Mouse (Mus musculus) cerebellum, adult 2 months (tissue): ENCODE data around the gene 1700017B05Rik. TPM values are rescaled to one million over a fixed set of nuclear protein-coding genes. Genes with fewer than 3 reads are reported as not detected.

Source experiments
- DNase-seq, 2 experiments: peaks; one replicate each; pipeline ENCODE4 v3.0.0; 2021
- H3K27ac ChIP-seq: fragments of 200-500 bp; 2 replicates; pipeline ENCODE4 v1.5.1; 2012; ENCODE audit warnings: low read length, control low read depth, inconsistent platforms; ENCODE audit not compliant: insufficient read depth
- H3K27me3 ChIP-seq: fragments of 200-500 bp; 2 replicates; pipeline ENCODE4 v1.6.1; 2012; ENCODE audit warnings: inconsistent platforms, mild to moderate bottlenecking, low read length, moderate library complexity; ENCODE audit not compliant: control insufficient read depth, insufficient read depth
- H3K4me1 ChIP-seq: fragments of 200-500 bp; 2 replicates; pipeline ENCODE4 v1.6.1; 2011; ENCODE audit warnings: low read length; ENCODE audit not compliant: control insufficient read depth, insufficient read depth
- H3K4me3 ChIP-seq: fragments of 200-500 bp; replicated peaks from 2 replicates; pipeline ENCODE3; 2011; ENCODE audit warnings: mild to moderate bottlenecking, low read depth, low read length, control low read depth; ENCODE audit not compliant: insufficient read depth
- CTCF ChIP-seq: fragments of 200-500 bp; IDR thresholded peaks from 2 replicates; pipeline ENCODE4 v1.5.1; 2011; ENCODE audit warnings: low read depth, mild to moderate bottlenecking, control low read depth, low read length, moderate library complexity, borderline replicate concordance; ENCODE audit not compliant: insufficient read depth
- POLR2A ChIP-seq: fragments of 200-500 bp; IDR thresholded peaks from 2 replicates; pipeline ENCODE4 v1.6.1; 2011; ENCODE audit warnings: low read length, control low read depth, borderline replicate concordance; ENCODE audit not compliant: insufficient read depth
- WGBS: fragments of 180-500 bp; shearing (Covaris S2); methylation state at CpG from one replicate; pipeline ENCODE4 v1.1.7; 2018; 5-methylcytosine and 5-hydroxymethylcytosine counted together
- polyA plus RNA-seq: library from polyadenylated mRNA; depleted of rRNA; stranded (reverse); fragments of >200 nt; gene quantifications from 2 replicates; pipeline ENCODE4 v1.2.3, GENCODE M21; 2012

Gene 1700017B05Rik
- polyA plus RNA-seq, 1 experiment, result 4.9 TPM

- H3K4me3 ChIP-seq, result no peak overlapping the region
- H3K27ac ChIP-seq, result no peak overlapping the region
- TF ChIP-seq POLR2A, result no peak
- no peak for TF ChIP-seq CTCF
- H3K27me3 ChIP-seq, result no peaks in the 10 kb centered on the region
- no peaks in the 10 kb centered on the region for H3K4me1 ChIP-seq
- 10% methylated on average over 20 of the region's 20 CpGs for WGBS
- no peak for DNase-seq
Measured at GRCm38 (mm10) chr9:57281549-57281948, 19.1 kb upstream of the 1700017B05Rik start.

DNA sequence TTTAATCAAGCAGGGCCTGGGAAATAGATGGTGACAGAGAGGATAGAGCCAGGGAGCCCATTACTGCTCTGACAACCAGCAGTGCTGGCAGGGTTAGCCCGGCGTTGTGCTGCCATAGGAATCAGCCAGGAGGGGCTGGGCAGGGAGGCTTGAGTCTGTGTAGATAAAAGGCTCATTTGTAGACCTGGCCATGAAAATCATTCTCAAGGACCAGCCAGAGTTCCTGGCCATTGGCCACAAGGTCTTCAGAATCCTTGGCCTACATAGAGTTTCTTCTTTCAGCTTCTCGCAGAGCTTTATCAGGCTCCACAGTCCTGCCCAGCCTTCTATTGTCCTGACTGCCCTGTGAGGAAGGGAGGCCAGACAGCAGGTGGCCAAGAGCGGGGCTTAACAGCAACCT, 17.0 kb upstream of the 1700017B05Rik start:
- TF ChIP-seq CTCF (no peak), POLR2A (no peak)

DNA sequence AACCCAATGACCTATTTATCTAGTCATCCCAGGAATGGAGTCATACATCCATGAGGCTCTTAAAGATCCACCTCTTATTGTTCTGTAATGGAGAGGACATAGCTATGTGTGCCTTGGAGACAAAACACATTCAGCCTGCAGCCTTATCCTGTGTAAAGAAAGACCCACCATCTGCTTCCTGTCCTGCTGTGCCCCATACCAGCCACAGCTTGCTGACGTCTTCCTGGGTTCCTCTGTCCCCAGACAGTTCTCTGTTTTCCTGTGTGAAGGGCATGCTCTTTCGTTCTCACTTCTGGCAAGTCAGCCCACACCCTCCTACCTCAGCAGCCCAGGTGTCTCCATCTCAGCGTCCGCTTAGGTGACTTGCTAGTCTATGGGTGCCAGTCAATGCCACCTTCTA, 15.9 kb upstream of the 1700017B05Rik start:
- DNase-seq, result no peak
- H3K27ac ChIP-seq, result no peak overlapping the region
- WGBS, result 67% methylated on average over 4 of the region's 4 CpGs
- no peak for TF ChIP-seq POLR2A
- no peak for TF ChIP-seq CTCF
- H3K4me3 ChIP-seq, result no peak overlapping the region
- peaks cover 4% of the 10 kb centered on the region for H3K4me1 ChIP-seq
- H3K27me3 ChIP-seq, result no peaks in the 10 kb centered on the region

More for the DNA sequence above, 17.0 kb upstream of the 1700017B05Rik start:
- Histone ChIP-seq H3K27me3 (no peaks in the 10 kb centered on the region), H3K4me1 (peaks cover 4% of the 10 kb centered on the region), H3K4me3 (no peak overlapping the region), H3K27ac (no peak overlapping the region)
- WGBS, result 79% methylated on average over 4 of the region's 4 CpGs
- DNase-seq, result no peak

GRCm38 (mm10) chr9:57276311-57276710, 13.9 kb upstream of the 1700017B05Rik start:
- DNase-seq, result peak in 1 of 2 experiments; percentile 45
- no peak for TF ChIP-seq POLR2A
- no peak for TF ChIP-seq CTCF
- Histone ChIP-seq H3K4me3 (no peak overlapping the region), H3K27me3 (no peaks in the 10 kb centered on the region), H3K27ac (no peak overlapping the region), H3K4me1 (peaks cover 5% of the 10 kb centered on the region)

GRCm38 (mm10) chr9:57273805-57274494, 11.5 kb upstream of the 1700017B05Rik start:
- Histone ChIP-seq H3K27ac (no peak overlapping the region), H3K4me1 (peaks cover 19% of the 10 kb centered on the region), H3K27me3 (no peaks in the 10 kb centered on the region), H3K4me3 (no peak overlapping the region)
- DNase-seq, result no peak
- TF ChIP-seq POLR2A (no peak), CTCF (no peak)
- 50% methylated on average over 6 of the region's 6 CpGs for WGBS

- DNase-seq, result no peak
- Histone ChIP-seq H3K27me3 (no peaks in the 10 kb centered on the region), H3K27ac (no peak overlapping the region), H3K4me1 (peaks cover 19% of the 10 kb centered on the region), H3K4me3 (no peak overlapping the region)
- WGBS, result 78% methylated on average over 8 of the region's 8 CpGs
- TF ChIP-seq CTCF, result no peak
- no peak for TF ChIP-seq POLR2A
Measured at GRCm38 (mm10) chr9:57272902-57273804, 10.7 kb upstream of the 1700017B05Rik start.

DNA sequence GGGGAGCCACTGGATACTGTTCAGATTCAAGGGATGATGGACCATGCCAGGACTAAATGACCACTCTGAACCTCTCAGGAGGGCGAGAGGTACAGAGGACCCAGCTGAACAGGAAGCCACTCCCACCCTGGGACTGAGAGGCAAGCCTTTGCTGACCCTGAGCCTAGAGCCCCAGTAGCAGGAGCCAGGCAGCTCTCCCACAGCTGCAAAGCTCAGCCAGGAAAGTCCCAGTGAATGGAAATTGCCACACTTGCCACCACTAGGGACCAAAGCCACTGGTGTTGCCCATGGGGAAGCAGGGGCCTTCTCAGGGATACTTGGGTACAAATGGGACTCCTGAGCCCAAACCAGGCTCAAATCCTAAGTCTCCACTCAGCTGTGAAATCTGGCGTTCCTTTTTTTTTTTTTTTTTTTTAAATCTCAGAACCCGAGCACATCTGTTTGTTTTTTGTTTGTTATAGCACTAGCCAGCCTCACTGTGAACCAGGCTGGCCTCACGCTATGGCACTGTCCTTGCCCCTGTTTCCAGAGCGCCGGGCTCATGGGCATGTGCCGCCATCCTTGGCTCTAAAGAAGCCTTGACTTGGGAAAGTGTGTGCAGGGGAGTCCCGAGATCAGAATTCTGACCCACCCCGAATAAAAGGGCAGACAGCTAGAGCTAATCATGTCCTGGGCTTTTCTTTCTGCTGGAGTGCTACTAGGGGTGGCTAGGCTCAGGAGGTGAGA, 9.6 kb upstream of the 1700017B05Rik start:
- no peak for TF ChIP-seq CTCF
- TF ChIP-seq POLR2A, result no peak
- 85% methylated on average over 9 of the region's 9 CpGs for WGBS
- DNase-seq, result no peak
- H3K4me1 ChIP-seq, result peaks cover 19% of the 10 kb centered on the region
- no peak overlapping the region for H3K4me3 ChIP-seq
- H3K27me3 ChIP-seq, result no peaks in the 10 kb centered on the region
- no peak overlapping the region for H3K27ac ChIP-seq

- no peak for TF ChIP-seq POLR2A
- TF ChIP-seq CTCF, result no peak
- Histone ChIP-seq H3K4me3 (no peak overlapping the region), H3K4me1 (peaks cover 16% of the 10 kb centered on the region), H3K27ac (no peak overlapping the region), H3K27me3 (no peaks in the 10 kb centered on the region)
- peak in 1 of 2 experiments; percentile 37 for DNase-seq
- WGBS, result 22% methylated on average over 1 of the region's 1 CpGs
Measured at GRCm38 (mm10) chr9:57271081-57271480, 8.7 kb upstream of the 1700017B05Rik start.
